Mouse (Mus musculus) adrenal gland, adult 18-20 months (tissue): Measurements from ENCODE around the gene Krtap1-3. TPM values are rescaled to one million over a fixed set of nuclear protein-coding genes. Genes with fewer than 3 reads are reported as not detected.
"Not testable (repeated sequence)": the region's sequence is repeated elsewhere in the genome, so short reads cannot be mapped to it uniquely, and the experiment has no call there.

Experiments
- DNase-seq, 2 experiments: peaks; one replicate each; pipeline ENCODE4 v3.0.0; 2021 to 2022; ENCODE audit warnings: low spot score in 2 of 2
- long read RNA-seq, 2 experiments: library from polyadenylated mRNA; stranded (forward); transcript quantifications; one replicate each; pipeline ENCODE4 v2.0.0; 2021
- total RNA-seq, 2 experiments: library from RNA; stranded (reverse); gene quantifications; 1 replicate in 1 of 2; 2 replicates in 1 of 2; pipeline ENCODE4 v1.2.3; 2021

The Krtap1-3 gene
- total RNA-seq = not detected
- long read RNA-seq, experiment 1 = 0 reads
- long read RNA-seq, experiment 2 = 0 reads

- no peak for DNase-seq
These were observed at the start of gene Krtap1-3 for GRCm38 (mm10) chr11:99590981-99591380. Gene Krtap1-3, minus strand, starts transcription at chr11:99591339.

GRCm38 (mm10) chr11:99640926-99641325, 49.8 kb upstream of the Krtap1-3 start:
- no peak for DNase-seq

GRCm38 (mm10) chr11:99637086-99637485, 45.9 kb upstream of the Krtap1-3 start:
- DNase-seq = no peak

GRCm38 (mm10) chr11:99634653-99635134, 43.6 kb upstream of the Krtap1-3 start, which contains the start of gene Krtap4-2:
Gene Krtap4-2, minus strand, starts transcription at chr11:99635084.
- no peak for DNase-seq

- no peak for DNase-seq
These were observed 42.2 kb upstream of the Krtap1-3 start for GRCm38 (mm10) chr11:99633293-99633692.

- DNase-seq = no peak
These were observed 39.8 kb upstream of the Krtap1-3 start for GRCm38 (mm10) chr11:99630890-99631289.

GRCm38 (mm10) chr11:99628138-99628537, 37.0 kb upstream of the Krtap1-3 start, which contains the start of gene Krtap4-1:
Gene Krtap4-1, minus strand, starts transcription at chr11:99628238.
- no peak for DNase-seq

- DNase-seq = no peak
These were observed 29.2 kb upstream of the Krtap1-3 start, which contains the start of gene Gm11562 for GRCm38 (mm10) chr11:99620335-99620734. Gene Gm11562, minus strand, starts transcription at chr11:99620435.

- no peak for DNase-seq
These were observed 23.7 kb upstream of the Krtap1-3 start, which contains the start of gene Krtap2-4 for GRCm38 (mm10) chr11:99614796-99615363. Gene Krtap2-4, minus strand, starts transcription at chr11:99614846.

GRCm38 (mm10) chr11:99610089-99610488, 18.9 kb upstream of the Krtap1-3 start, which contains the start of gene Gm11937:
Gene Gm11937, minus strand, starts transcription at chr11:99610189.
- not testable (repeated sequence) for DNase-seq

- DNase-seq = no peak
These were observed 18.0 kb upstream of the Krtap1-3 start for GRCm38 (mm10) chr11:99609126-99609525.

- not testable (repeated sequence) for DNase-seq
These were observed 12.1 kb upstream of the Krtap1-3 start, which contains the start of gene Gm11938 for GRCm38 (mm10) chr11:99603208-99603607. Gene Gm11938, minus strand, starts transcription at chr11:99603308.

- not testable (repeated sequence) for DNase-seq
These were observed 6.6 kb upstream of the Krtap1-3 start, which contains the start of gene Krtap9-3 for GRCm38 (mm10) chr11:99597742-99598141. Gene Krtap9-3, minus strand, starts transcription at chr11:99598105.

GRCm38 (mm10) chr11:99585096-99585495, 6.0 kb downstream of the Krtap1-3 start:
- DNase-seq = no peak

GRCm38 (mm10) chr11:99583245-99583704, 7.9 kb downstream of the Krtap1-3 start, which contains the start of gene Krtap1-4:
Gene Krtap1-4, minus strand, starts transcription at chr11:99583654.
- no peak for DNase-seq

- DNase-seq = no peak
These were observed 9.6 kb downstream of the Krtap1-3 start for GRCm38 (mm10) chr11:99581564-99581963.

- DNase-seq = no peak
These were observed 10.1 kb downstream of the Krtap1-3 start for GRCm38 (mm10) chr11:99581051-99581450.

- DNase-seq = no peak
These were observed 10.5 kb downstream of the Krtap1-3 start, which contains the start of gene Krtap1-5 for GRCm38 (mm10) chr11:99580636-99581035. Gene Krtap1-5, minus strand, starts transcription at chr11:99581016.

GRCm38 (mm10) chr11:99574106-99574505, 17.0 kb downstream of the Krtap1-3 start:
- DNase-seq = peak; percentile 59 to 61

- no peak for DNase-seq
These were observed 18.0 kb downstream of the Krtap1-3 start for GRCm38 (mm10) chr11:99573164-99573563.

GRCm38 (mm10) chr11:99566530-99566929, 24.6 kb downstream of the Krtap1-3 start, which contains the start of gene Krtap3-1:
Gene Krtap3-1, minus strand, starts transcription at chr11:99566630.
- DNase-seq = no peak

- no peak for DNase-seq
These were observed 28.6 kb downstream of the Krtap1-3 start for GRCm38 (mm10) chr11:99562580-99562979.
